Mouse (Mus musculus): ENCODE measurements around the gene Baz1a.
"Not testable (repeated sequence)": the region's sequence is repeated elsewhere in the genome, so short reads cannot be mapped to it uniquely, and the experiment has no call there.

Baz1a gene

DNA sequence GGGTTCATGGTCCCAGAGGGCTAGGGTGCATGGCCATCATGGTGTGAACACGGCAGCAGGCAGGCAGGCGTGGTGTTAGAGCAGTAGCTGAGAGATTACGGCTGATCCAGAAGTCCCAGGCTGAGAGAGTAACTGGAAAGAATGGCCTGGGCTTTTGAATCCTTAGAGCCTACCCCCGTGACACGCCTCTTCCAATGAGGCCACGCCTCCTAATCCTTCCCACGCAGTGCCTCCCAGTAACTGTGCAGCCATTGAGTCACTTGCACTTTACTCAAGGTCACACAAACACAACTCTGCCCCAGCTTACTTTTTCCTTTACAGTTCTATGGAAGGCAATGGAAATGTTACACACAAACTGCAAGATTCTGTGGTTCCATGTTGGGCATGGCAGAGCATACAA is 8.1 kb downstream of the Baz1a start:
- no peak for DNase-seq

DNA sequence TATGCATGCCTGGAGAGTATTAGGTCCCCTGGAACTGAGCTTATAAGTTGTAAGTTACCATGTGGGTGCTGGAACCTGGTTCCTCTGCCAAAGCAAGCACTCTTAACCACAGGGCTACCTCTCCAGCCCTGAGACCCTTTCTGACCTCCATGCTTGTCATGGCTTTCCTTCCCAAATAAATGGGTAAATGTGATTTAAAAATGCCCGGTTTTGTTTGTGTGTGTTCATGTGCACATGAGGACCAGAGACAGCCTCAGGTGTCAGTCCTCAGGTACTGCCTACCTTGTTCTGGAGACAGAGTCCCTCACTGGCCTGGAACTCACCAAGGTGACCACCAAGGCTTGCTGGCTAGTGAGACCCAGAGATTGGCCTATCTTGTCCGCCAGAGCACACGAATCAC is 9.8 kb downstream of the Baz1a start:
- DNase-seq = no peak

DNA sequence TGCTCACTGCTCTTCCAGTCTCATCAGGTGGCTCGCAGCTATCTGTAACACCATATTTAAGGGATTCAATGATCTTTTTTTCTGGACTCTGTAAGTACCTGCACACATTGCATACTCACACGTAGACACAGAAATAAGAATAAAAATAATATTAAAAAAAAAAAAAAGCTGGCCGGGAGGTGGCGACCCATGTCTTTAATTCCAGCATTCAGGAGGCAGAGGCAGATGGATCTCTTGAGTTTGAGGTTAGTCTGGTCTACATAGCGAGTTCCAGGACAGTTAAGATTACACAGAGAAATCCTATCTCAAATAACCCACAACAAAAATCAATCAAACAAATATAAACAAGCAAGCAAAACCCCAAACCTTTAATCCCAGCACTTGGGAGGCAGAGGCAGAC is 10.3 kb downstream of the Baz1a start:
- no peak for DNase-seq

DNA sequence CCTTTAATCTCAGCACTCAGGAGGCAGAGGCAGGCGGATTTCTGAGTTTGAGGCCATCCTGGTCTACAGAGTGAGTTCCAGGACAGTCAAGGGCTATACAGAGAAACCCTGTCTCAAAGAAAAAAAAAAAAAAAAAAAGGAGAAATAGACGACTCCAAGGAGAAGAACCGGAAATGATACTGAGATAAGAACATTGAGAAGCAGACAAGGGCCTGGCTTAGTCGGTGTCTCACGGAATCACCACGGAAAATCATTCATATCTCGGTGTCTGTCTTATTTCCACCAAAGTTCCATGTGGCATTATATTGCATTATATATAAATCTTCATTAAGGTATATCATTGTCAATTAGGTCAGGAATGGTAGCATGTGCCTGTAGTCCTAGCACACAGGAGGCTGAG is 11.6 kb downstream of the Baz1a start:
- not testable (repeated sequence) for DNase-seq

DNA sequence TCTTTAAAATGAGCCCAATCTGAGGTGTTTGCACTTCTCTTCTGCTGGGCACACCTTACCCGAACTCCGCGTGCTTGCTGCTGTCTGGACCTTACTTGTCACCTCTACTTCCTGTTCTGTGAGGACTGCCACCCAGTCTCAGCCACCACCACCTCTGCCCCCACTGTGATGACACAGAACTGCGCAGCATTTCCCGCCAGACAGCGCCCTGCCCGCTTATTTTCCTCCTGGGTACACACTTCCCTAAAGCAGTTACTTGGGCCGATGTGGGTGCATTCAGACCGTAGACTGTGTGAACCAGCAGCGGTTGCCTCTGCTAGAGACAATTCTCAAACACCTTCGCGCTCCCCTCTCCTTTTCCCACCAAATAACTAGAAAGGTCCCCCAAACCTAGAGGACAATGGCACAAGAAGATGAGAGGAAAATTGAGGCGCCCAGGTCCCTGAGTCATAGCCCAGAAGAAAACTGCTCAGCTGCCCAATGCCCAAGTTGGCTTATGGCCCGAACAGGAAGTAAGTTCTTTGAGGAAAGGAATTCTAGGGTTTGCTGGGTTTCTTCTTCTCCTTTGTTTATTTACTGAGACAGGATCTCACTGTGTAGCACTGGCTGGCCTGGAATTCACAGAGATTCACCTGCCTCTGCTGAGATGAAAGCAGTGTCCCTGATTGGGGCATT is 15.0 kb downstream of the Baz1a start:
- peak; percentile 79 for DNase-seq

DNA sequence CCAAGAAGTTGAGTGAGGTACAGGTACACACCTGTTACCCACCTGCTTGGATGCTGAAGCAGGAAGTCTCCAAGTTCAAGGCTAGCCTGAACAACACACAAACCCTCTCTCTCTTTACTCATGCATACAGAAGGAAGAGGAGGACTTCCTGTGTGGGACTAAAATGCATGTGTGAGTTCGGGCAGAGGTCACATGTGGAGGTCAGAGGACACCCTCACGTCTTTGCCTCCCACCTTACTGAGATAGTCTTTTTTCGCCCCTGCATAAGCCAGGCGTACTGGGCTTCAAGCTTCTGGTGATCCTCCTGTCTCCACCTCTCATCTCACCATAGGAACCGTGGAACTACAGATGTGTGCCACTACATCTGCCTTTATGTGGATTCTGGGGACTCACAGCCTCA is 15.7 kb downstream of the Baz1a start:
- no peak for DNase-seq

DNA sequence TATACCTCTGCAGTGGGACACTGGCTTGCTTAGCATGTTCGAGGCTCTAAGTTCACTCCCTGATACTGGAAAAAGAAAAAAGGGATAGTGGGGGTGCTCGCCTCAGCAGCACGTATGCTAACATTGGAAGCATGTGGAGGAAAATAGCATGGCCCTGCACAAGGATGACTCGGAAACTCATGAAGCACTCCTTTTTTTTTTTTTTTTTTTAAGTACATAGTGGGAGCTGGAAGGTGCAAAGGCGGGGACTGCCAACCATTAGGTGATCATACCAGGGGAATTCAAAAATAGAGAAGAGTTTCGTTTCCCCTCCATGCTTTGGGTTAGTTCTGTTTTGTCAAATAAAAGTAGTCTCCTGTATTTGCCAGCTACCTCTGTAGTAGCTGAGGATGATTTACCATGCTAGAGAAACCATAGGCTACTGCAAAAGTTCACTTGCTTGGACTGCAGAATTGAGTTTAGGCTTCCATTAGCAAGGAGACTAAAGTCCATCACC is 17.1 kb downstream of the Baz1a start:
- DNase-seq = no peak

DNA sequence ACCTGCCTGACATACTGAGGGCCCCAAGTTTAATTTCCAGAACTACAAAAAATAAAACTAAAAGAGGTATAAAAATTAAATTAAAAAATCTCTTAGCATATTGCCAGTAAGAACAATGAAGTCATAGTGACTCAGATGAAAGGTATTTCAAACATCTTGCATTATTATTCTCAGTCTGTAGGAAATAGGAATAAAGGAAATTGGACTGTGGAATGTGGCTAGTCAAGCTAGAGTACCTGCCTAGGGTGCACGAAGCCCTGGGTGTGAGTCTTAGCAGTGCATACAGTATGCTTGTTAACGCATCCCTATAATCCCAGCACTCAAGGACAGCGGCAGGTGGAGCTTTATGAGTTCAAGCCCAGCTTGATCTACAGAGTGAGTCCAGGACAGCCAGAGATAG is 18.2 kb downstream of the Baz1a start:
- no peak for DNase-seq

DNA sequence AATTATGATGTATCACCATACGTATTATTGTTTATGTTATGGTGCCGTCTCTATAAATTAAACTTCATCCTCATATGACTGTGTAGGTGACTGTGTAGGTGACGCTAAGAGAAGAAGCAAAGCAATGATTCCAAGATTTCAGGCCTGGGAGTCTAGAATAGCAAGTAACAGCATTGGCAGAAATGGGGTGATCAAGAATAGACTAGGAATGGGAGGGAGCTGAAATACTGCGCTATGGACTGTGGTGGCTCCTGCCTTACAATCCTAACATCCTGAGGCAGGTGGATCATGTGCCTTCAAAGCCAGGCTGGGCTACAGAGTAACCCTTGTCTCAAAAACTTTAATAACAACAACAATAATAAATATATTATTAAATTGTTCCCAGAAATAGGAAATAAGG is 19.7 kb downstream of the Baz1a start:
- DNase-seq = no peak

DNA sequence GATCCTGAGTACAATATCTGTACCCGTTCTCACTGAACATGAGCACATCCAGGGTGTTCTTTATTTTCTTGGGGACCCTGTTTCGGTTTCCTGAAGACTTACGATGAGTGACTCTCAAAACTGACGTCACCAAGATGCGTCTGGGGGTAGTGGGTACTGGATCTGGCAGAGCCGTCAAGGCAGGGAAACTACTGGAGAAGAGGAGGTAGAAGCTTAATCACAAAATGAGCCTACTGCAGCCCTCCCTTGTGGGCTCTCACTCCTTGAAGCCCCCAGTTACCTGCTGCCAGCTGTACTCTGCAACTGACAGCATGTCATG is 20.1 kb downstream of the Baz1a start:
- no peak for DNase-seq

DNA sequence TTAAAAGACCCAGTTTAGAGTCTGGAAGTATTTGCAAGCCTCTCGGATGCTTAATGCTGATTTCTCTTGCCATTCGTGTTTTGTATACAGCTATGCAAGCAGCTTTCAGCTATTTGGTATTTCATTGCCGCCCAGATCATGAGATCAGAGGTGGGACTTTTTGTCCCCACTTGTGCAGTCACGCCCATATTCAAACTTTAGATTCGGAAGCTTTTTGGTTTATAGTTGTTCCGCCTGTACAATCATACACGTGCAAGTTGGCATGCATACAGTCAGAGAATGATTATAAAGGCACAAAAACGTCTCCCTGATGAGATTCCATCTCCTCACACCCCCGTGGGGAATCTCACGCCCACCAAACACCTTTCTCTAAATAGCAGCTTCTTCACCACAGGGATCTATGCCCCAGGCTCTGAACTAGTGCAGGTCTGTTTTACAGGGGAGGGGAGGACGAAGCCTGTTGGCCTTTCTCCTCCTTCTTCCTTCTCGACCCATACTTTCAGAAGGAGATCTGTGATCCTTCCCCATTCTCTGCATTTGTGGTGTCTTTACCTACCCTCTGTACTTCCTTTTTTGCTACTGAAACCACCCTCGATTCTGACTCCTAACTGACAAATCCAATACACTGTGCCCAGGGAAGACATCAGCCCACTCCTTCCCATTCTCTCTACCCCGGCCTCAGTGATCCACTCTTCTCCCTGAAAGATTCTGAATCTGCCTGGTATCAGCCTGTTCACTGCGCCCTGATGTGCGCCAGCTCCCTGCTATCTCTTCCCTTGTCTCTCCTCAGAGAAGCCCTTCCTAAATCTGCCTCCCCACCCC is 20.7 kb downstream of the Baz1a start:
- DNase-seq = peak; percentile 40

DNA sequence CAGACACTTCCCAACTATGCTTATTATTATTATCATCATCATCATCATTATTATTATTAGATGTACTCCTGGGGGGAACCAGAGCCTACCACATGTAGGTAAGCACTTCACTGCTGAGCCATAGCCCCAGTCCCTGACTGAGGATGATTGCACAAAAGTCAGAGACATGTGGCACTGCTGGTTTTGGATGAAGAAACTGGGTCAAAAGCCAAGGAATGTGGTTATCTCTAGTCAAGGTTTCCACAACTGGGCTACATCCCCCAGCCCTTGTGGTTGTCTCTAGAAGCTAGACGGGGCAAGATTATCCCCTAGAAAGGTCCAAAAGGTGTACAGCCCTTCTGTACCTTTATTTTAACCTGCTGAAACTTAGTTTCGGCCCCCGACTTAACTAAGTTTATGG is 21.3 kb downstream of the Baz1a start:
- DNase-seq = peak; percentile 64

DNA sequence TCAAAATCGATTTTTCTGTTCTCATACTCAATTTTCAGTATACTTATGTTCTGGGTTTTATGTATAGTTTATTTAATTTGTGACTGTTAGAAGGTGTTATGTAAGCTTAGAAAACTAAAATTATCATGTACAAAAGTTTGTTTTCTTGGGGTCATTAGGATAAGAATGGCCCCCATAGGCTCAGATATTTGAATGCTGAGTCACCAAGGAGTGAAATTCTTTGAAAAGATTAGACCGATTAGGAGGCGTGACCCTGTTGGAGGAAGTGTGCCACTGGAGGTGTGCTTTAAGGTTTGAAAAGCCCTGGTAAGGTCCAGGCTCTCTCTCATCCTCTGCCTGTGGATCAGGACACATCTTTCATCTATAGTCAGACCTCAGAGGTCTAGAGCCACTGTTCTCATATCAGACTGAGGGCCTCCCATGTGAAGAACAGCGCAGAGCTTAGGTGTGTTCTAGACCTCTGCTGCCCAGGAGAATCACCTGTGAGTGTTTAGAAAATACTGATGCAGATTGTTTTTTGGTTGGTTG is 25.8 kb downstream of the Baz1a start:
- DNase-seq = no peak

DNA sequence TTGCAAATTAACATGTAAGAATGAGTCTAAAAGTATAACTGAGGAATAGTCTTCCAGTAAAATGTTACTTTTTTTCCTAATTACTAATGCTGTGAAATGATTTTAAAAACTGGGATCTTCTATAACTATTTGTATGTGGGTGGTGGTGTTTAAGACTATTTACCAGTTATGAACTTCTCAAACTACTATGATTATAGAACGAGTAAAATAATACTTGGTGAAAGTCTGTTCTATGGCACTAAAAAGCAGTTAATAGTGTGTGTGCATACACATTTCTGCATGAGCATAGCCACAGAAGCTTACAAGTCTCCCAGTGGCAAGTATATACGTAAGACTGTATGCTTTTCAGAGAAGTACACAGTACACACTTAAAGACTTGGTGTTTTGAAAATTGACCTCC is 27.0 kb downstream of the Baz1a start:
- DNase-seq = no peak

DNA sequence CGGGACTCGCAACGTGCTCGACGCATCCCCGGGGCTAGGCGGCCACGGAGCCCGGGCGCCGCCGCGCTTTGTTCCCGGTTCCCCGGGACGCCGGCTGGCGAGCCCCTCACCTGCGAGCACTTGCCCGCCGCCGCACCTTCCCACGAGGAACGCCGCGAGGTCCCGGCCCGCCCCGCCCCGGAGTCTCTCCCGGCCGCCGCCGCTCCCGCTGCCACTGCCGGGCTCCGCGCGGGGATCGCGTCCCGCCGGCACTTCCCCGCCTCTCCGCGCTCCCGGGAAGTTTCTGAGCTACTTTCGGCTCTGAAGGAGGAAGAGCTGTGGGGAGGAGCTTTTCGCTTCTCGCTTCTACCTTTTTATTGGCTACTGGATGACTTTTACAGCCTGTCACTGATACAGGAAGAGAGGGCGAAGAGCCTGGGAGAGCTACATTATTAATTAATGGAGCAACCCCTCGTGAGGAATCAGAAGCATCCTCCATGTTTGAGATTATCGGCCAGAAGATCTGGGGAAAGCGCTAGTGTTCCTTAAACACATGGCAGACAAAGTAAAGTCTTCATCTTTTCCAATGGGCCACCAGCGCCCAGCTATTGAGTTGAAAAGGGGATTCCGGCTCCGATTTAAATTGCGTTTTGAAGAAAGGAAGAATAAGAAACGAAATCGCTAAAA is 28.0 kb downstream of the Baz1a start, which contains the start of gene Gm20403:
Gm20403 (minus strand) TSS at position 478 of the 666 bp plus-strand sequence.
- peak; percentile 83 for DNase-seq

DNA sequence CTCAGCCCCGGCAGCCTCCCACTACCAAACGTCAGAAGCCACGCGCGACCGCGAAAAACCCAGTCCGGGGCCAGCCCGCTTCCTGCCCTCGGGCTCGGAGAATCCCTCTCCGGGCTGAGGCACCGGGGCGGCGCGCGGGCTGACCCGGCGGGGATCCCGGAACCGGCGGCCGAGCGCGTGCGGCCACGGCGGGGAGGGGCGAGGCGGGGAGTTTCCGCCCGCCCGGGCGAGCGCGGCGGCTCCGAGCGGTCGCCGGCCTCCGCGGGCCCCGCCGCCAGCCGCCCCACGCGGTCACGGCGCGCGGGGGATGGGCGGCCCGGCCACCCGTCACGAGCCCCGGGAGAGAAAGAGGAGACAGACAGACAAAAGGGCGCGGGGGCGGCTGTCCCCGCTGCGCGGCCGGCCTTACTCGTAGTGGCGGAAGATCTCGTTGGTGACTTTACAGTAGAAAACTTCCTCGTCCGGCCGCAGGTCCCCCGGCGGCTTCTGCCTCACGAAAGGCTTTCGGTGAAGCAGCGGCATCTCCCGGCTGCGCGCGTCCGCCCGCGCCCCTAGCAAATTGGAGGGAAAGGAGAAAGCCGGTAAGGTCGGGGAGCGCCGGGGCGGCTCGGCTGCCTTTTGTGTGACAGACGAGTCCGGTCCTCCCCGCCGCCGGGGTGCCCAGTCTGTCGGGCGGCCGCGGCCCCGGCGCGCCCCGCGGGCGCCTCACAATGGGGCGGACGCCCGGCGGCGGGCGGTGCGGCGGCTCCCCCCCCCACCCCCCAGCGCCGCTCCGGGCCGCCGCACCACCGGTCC is 28.7 kb downstream of the Baz1a start:
- DNase-seq = peak; percentile 50

DNA sequence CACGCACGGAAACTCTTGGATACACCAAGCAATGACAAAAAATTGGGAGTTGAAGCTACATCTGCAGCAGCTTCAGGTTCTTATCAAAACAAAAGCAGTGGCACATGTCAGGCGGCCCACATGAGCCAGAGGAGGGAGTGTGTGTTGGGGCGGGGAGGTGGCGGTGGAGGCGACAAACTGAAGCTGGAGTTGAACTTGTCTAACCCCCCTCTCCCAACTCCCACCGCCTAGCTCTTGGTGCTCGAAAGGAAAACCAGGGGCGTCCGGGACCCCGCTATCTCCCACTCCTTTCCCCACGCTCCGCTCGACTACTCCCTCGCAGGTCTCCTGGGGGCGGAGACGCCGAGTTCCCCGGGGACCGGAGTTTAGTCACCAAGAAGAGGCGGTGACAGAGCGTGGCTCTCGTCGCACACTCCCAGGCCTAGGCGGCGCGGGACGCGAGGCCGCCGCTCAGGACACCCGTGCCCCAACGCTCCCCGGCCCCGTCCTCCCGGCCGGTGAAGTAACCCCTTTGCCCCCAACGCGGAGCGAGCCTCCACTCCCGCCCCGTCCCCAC is 29.4 kb downstream of the Baz1a start:
- peak; percentile 75 for DNase-seq

DNA sequence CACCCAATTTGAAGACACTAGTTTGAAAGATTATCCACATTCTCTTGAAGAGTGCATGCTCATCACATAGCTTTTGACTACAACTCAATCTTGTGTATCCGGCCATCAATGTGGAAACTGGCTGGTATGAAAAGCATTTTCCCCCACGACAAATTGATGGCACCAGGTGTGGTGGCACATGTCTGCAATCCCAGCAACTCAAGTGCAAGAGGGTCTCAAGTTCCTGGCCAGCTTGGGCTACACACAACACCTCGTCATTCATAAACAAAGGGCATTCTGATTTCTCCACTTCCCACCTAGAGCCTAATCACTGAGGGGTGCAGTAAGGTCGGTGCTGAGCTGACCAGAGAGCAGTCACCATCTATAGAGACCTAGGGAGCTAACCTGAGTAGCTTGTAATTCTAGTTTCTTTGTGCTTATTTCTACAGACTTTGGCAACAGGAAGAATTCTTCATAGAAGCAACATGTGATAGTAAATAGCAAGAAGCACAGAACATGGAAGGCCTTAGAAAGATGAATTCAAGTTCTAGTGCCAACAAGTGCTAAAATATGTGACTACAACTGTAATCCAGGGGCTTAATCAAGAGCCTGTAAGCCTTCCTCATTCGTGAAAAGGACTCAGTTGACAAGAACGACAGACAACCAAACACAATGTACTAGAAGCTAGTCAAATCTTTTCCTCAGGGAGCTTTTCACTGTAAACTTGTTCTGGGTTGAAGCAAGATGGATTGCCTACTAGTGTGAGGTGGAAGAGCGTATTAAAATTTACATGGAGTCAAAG is 31.0 kb downstream of the Baz1a start:
- no peak for DNase-seq

DNA sequence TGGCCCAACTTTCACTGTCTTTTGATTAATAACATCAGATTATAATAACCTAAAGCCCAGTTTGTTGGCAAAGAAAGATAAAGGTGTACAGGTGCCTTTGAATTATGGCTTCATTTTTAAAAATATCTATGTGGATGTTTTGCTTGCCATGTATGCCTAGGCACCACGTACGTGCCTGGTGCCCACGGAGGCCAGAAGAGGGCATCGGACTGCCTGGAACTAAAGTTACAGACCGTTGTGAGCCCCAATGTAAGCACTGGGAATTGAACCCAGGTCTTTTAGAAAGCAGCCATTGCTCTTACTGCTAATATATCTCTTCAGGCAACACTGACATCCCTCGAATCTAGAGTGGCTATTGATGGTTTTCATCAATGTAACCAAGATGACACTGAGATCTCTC is 32.2 kb downstream of the Baz1a start:
- DNase-seq = no peak

DNA sequence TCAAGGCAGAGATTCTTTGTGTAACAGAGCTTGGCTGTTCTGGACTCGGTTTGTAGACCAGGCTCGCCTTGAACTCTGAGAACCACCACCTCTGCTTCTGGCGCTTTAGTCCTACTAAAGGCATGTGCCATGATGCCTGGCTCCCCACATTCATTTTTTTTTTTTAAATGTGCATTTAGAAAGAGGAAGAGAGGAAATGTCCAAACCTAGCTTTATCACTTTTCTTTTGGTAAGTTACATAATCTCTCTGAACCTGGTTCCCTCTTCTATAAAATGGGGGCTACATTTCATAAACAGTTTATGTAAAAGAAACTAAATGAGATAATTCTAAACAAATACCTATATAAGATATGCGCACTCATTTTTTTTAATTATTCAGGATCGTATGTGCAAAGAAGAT is 33.2 kb downstream of the Baz1a start:
- no peak for DNase-seq

DNA sequence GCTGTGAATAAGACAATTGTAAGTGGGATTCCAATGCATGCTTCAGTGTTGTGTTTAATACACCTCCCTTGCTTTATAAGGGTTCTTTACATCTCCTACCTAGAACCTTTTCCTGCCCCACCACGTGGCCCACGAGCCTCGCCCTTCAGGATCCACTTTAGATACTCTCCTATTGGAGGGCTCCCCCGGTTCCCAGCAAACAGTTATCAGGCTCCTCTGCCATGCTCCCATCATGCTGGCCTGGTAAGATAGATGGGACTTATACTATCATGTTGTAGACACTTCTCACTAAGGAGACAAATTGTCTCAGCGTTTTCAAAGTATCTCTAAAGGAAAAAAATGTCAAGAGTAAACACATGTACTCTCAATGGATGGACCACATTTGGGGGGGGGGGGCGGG is 33.6 kb downstream of the Baz1a start:
- no peak for DNase-seq

DNA sequence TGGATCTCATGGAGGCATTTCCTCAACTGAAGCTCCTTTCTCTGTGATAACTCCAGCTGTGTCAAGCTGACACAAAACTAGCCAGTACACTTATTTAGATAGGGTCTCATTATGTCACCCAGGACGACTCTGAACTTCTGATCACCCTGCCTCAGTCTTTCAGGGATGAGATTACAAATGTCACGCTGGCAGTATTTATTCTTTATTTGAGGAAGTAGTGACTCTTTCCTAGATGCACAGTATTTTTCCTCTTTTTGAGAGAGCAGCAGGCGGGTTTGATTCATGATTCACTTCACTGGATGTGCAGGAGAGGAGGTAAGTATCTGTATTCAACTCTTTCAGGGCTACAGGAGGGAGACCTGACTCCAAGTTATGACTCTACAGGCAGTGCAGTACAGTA is 45.1 kb downstream of the Baz1a start:
- no peak for DNase-seq

All from lung, postnatal 36 days (tissue).